Mouse (Mus musculus) liver, embryonic 11.5 days (tissue): ENCODE data around the gene Ttc5. TPM values are rescaled to one million over a fixed set of nuclear protein-coding genes. Genes with fewer than 3 reads are reported as not detected.

Experiments used
- ATAC-seq: fragments of 200-750 bp; cut with Nextera tagmentation; replicated peaks from 2 replicates; pipeline ENCODE4 v1.8.0; 2017; ENCODE audit warnings: moderate number of reproducible peaks, mild to moderate bottlenecking, moderate TSS enrichment, moderate library complexity; ENCODE audit not compliant: low FRiP score
- DNase-seq: peaks from one replicate; pipeline ENCODE4 v3.0.0-alpha.2; 2017; ENCODE audit warnings: low spot score
- H3K27ac ChIP-seq: fragments of 300-500 bp; sonication (generic); 2 replicates; pipeline ENCODE4 v1.5.1; 2014; ENCODE audit warnings: mild to moderate bottlenecking, low read depth, low read length, control low read depth
- H3K27me3 ChIP-seq: fragments of 300-500 bp; sonication (generic); replicated peaks from 2 replicates; pipeline ENCODE4 v1.6.1; 2014; ENCODE audit warnings: low read length, mixed read lengths; ENCODE audit not compliant: control insufficient read depth, insufficient read depth
- H3K36me3 ChIP-seq: fragments of 300-500 bp; sonication (generic); 2 replicates; pipeline ENCODE4 v1.6.1; 2014; ENCODE audit warnings: mild to moderate bottlenecking, low read length, moderate library complexity, mixed read lengths; ENCODE audit not compliant: control insufficient read depth, insufficient read depth
- H3K4me1 ChIP-seq: fragments of 300-500 bp; sonication (generic); replicated peaks from 2 replicates; pipeline ENCODE4 v1.6.1; 2014; ENCODE audit warnings: low read length, mixed read lengths; ENCODE audit not compliant: control insufficient read depth, insufficient read depth
- H3K4me2 ChIP-seq: fragments of 300-500 bp; sonication (generic); 2 replicates; pipeline ENCODE4 v1.6.1; 2014; ENCODE audit warnings: mild to moderate bottlenecking, control low read depth, moderate library complexity
- H3K4me3 ChIP-seq: fragments of 300-500 bp; sonication (generic); 2 replicates; pipeline ENCODE4 v1.5.1; 2014; ENCODE audit warnings: low read depth, low read length, control low read depth
- H3K9ac ChIP-seq: fragments of 300-500 bp; sonication (generic); 2 replicates; pipeline ENCODE4 v1.6.1; 2014; ENCODE audit warnings: low read depth, low read length, control low read depth
- H3K9me3 ChIP-seq: fragments of 300-500 bp; sonication (generic); 2 replicates; pipeline ENCODE4 v1.6.1; 2016; ENCODE audit warnings: low read length, inconsistent platforms, mixed read lengths; ENCODE audit not compliant: control insufficient read depth
- WGBS: fragments of 180-500 bp; shearing (Covaris S2); extraction: QIAGEN DNeasy Blood & Tissue Kit; methylation state at CpG from one replicate; pipeline ENCODE4 v1.1.7; 2014; 5-methylcytosine and 5-hydroxymethylcytosine counted together
- polyA plus RNA-seq: library from polyadenylated mRNA; unstranded; fragments of >200 nt; fragmentation: Nextera tagmentation; extraction: Ambion mirVana; gene quantifications from 2 replicates; pipeline ENCODE4 v1.2.1, GENCODE M21; 2014

Ttc5 gene
- 43.5 and 44.6 TPM in 2 replicates for polyA plus RNA-seq

- Histone ChIP-seq H3K9me3 (no peaks in the 10 kb centered on the region), H3K4me1 (peaks cover 5% of the 10 kb centered on the region; the same call in 1 of the 2 replicates), H3K36me3 (peaks cover 5% of the 10 kb centered on the region; the same call in 1 of the 2 replicates), H3K4me2 (peak within 1 kb of the TSS; percentile 62), H3K27me3 (no peaks in the 10 kb centered on the region), H3K27ac (no peak within 1 kb of the TSS), H3K9ac (peak within 1 kb of the TSS; percentile 75), H3K4me3 (peak within 1 kb of the TSS; percentile 87)
- WGBS, result under 1% methylated on average over 21 of the region's 21 CpGs
- DNase-seq (peak; percentile 97), ATAC-seq (peak; percentile 94)
Observed at GRCm38 (mm10) chr14:50785251-50785637, at the start of gene Ttc5. Gene Ttc5, minus strand, starts transcription at chr14:50785519.

- no peaks in the 10 kb centered on the region for H3K4me1 ChIP-seq
- H3K4me3 ChIP-seq, result no peak overlapping the region
- DNase-seq, result no peak
- no peak overlapping the region for H3K4me2 ChIP-seq
- H3K36me3 ChIP-seq, result no peaks in the 10 kb centered on the region
- no peak overlapping the region for H3K27ac ChIP-seq
- H3K9ac ChIP-seq, result no peak overlapping the region
- no peak for ATAC-seq
- H3K27me3 ChIP-seq, result no peaks in the 10 kb centered on the region
- 50% methylated on average over 2 of the region's 2 CpGs for WGBS
- no peaks in the 10 kb centered on the region for H3K9me3 ChIP-seq
Observed at GRCm38 (mm10) chr14:50834435-50834834, 49.1 kb upstream of the Ttc5 start.

GRCm38 (mm10) chr14:50833964-50834363, 48.6 kb upstream of the Ttc5 start:
- no peak overlapping the region for H3K27ac ChIP-seq
- H3K4me1 ChIP-seq, result no peaks in the 10 kb centered on the region
- no peaks in the 10 kb centered on the region for H3K9me3 ChIP-seq
- H3K27me3 ChIP-seq, result no peaks in the 10 kb centered on the region
- H3K4me3 ChIP-seq, result no peak overlapping the region
- H3K9ac ChIP-seq, result no peak overlapping the region
- WGBS, result 62% methylated on average over 10 of the region's 10 CpGs
- ATAC-seq, result no peak; the same call in 1 of the 2 replicates
- H3K4me2 ChIP-seq, result no peak overlapping the region
- no peak for DNase-seq
- no peaks in the 10 kb centered on the region for H3K36me3 ChIP-seq

- no peaks in the 10 kb centered on the region for H3K36me3 ChIP-seq
- no peak for DNase-seq
- H3K27ac ChIP-seq, result no peak overlapping the region
- 77% methylated on average over 3 of the region's 3 CpGs for WGBS
- no peak overlapping the region for H3K4me3 ChIP-seq
- no peak overlapping the region for H3K9ac ChIP-seq
- H3K4me2 ChIP-seq, result no peak overlapping the region
- H3K27me3 ChIP-seq, result no peaks in the 10 kb centered on the region
- H3K4me1 ChIP-seq, result no peaks in the 10 kb centered on the region
- ATAC-seq, result no peak
- no peaks in the 10 kb centered on the region for H3K9me3 ChIP-seq
Observed at GRCm38 (mm10) chr14:50829878-50830277, 44.6 kb upstream of the Ttc5 start.

- ATAC-seq, result no peak
- H3K27ac ChIP-seq, result no peak overlapping the region
- no peak overlapping the region for H3K4me3 ChIP-seq
- DNase-seq, result no peak
- H3K4me2 ChIP-seq, result no peak overlapping the region
- no peak overlapping the region for H3K9ac ChIP-seq
- H3K4me1 ChIP-seq, result no peaks in the 10 kb centered on the region
- 0 out of 2 replicates have a peak, but pooled peaks cover 4% of the 10 kb centered on the region for H3K36me3 ChIP-seq
- H3K27me3 ChIP-seq, result no peaks in the 10 kb centered on the region
- H3K9me3 ChIP-seq, result no peaks in the 10 kb centered on the region
- 92% methylated on average over 4 of the region's 4 CpGs for WGBS
Observed at GRCm38 (mm10) chr14:50826579-50826978, 41.3 kb upstream of the Ttc5 start.

GRCm38 (mm10) chr14:50824219-50824618, 38.9 kb upstream of the Ttc5 start:
- Histone ChIP-seq H3K27ac (no peak overlapping the region), H3K9ac (no peak overlapping the region), H3K36me3 (peaks cover 14% of the 10 kb centered on the region; the same call in 1 of the 2 replicates), H3K4me1 (no peaks in the 10 kb centered on the region), H3K9me3 (no peaks in the 10 kb centered on the region), H3K4me2 (no peak overlapping the region), H3K27me3 (no peaks in the 10 kb centered on the region), H3K4me3 (no peak overlapping the region)
- ATAC-seq (no peak), DNase-seq (no peak)
- WGBS, result 73% methylated on average over 9 of the region's 9 CpGs

GRCm38 (mm10) chr14:50823240-50823639, 37.9 kb upstream of the Ttc5 start:
- peaks cover 17% of the 10 kb centered on the region; the same call in 1 of the 2 replicates for H3K36me3 ChIP-seq
- WGBS, result 67% methylated on average over 2 of the region's 2 CpGs

GRCm38 (mm10) chr14:50813060-50813459, 27.7 kb upstream of the Ttc5 start:
- Histone ChIP-seq H3K9me3 (no peaks in the 10 kb centered on the region), H3K9ac (no peak overlapping the region), H3K27me3 (no peaks in the 10 kb centered on the region), H3K4me2 (no peak overlapping the region), H3K4me3 (no peak overlapping the region), H3K36me3 (peaks cover 23% of the 10 kb centered on the region), H3K4me1 (no peaks in the 10 kb centered on the region), H3K27ac (no peak overlapping the region)
- ATAC-seq (no peak), DNase-seq (no peak)
- WGBS, result 92% methylated on average over 2 of the region's 2 CpGs

More at GRCm38 (mm10) chr14:50823240-50823639, 37.9 kb upstream of the Ttc5 start:
- no peak overlapping the region for H3K27ac ChIP-seq
- H3K4me3 ChIP-seq, result no peak overlapping the region
- H3K4me1 ChIP-seq, result no peaks in the 10 kb centered on the region
- ATAC-seq, result no peak
- H3K9ac ChIP-seq, result no peak overlapping the region
- DNase-seq, result no peak
- H3K9me3 ChIP-seq, result no peaks in the 10 kb centered on the region
- H3K4me2 ChIP-seq, result no peak overlapping the region
- H3K27me3 ChIP-seq, result no peaks in the 10 kb centered on the region

- Histone ChIP-seq H3K36me3 (no peaks in the 10 kb centered on the region), H3K4me3 (peak within 1 kb of the TSS; percentile 68), H3K27me3 (no peaks in the 10 kb centered on the region), H3K9ac (peak within 1 kb of the TSS; percentile 81), H3K9me3 (no peaks in the 10 kb centered on the region), H3K4me2 (peak within 1 kb of the TSS; percentile 72), H3K4me1 (no peaks in the 10 kb centered on the region; the same call in 1 of the 2 replicates), H3K27ac (peak within 1 kb of the TSS; percentile 82)
- under 1% methylated on average over 42 of the region's 42 CpGs for WGBS
- peak; percentile 100 for ATAC-seq
- DNase-seq, result peak; percentile 97
Observed at GRCm38 (mm10) chr14:50807487-50808072, 22.3 kb upstream of the Ttc5 start, which contains the start of the genes Ccnb1ip1 and Parp2. Gene Ccnb1ip1, minus strand, starts transcription at chr14:50807732. Gene Parp2, plus strand, starts transcription at chr14:50807841.
